Mouse (Mus musculus): ENCODE results near the gene 4930449I24Rik.
"Not testable (repeated sequence)": the region's sequence is repeated elsewhere in the genome, so short reads cannot be mapped to it uniquely, and the experiment has no call there.

DNA sequence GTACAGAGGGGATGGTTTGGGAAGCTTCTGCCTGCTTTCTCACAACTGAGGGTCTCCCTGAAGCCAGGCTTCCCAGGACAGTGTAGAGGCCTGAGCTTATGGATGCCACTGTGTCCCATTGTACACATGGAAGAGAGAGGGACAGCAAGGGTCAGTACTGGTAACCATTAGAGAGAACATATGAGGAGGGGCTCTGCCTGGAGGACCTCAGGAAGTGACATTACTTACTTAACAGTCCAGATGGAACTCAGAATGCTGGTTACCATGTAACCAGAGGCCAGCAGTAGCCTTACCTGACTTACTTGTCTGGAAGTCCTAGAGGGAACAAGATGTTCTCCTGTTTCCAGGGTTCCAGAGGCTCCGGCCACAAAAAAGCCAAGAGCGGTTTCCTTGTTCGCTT, 35.1 kb downstream of the 4930449I24Rik start, which contains the start of gene Gm3409:
- not testable (repeated sequence) for TF ChIP-seq CTCF (IDR thresholded peaks at IDR 0.05; ENCODE audit: low read depth, low read length); POLR2A (IDR thresholded peaks at IDR 0.05; ENCODE audit: extremely low read depth, insufficient read depth, low read length)

All from liver, adult 2 months (tissue).